In the genomic region with DNA sequence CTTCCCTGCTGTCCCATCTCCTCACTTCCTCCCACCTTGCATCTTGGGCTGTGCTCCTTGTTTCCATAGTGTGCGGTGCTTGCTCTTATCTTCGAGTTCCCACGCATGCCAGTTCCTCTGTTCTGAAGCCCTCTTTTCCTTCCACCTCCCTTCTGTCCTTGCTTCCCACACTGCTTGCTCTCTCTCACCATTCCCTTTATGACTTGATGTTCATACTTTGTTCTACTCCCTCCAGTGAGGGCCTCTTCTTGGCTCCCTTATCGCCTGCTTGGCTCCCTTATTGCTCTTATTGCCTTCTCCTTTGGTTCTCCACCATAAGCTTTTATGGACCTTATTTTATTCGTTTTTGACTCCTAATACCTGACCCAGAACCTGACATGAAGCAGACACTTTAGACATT, we compare ENCODE assay signal across 31 mouse cellular contexts. TPM values are rescaled to one million over a fixed set of nuclear protein-coding genes. Genes with fewer than 3 reads are reported as not detected.
DNase-seq lines count a peak whose midpoint lies in the region; ATAC-seq and TF ChIP-seq lines count a peak whose summit lies in the region.
"Had no signal": no experiment of that assay in that cellular context is flagged by ENCODE, and none has a peak within 500 bp of the region (broad histone marks: within the 10 kb centered on the region; RNA-seq: fewer than 3 reads in every experiment).

No protein-coding gene starts in this region.

- no peak for TF ChIP-seq POLR2A in cerebellum, adult 2 months (IDR thresholded peaks at IDR 0.05; ENCODE audit: borderline replicate concordance, insufficient read depth, low read length)

- 86% methylated on average over 5 of the region's 5 CpGs for WGBS in midbrain, embryonic 11.5 days
- WGBS in midbrain, embryonic 14.5 days, result 88% methylated on average over 5 of the region's 5 CpGs
- 53% methylated on average over 5 of the region's 5 CpGs for WGBS in intestine, postnatal 0 days
- 83% methylated on average over 5 of the region's 5 CpGs for WGBS in cerebellum, adult 2 months

- no peak for ATAC-seq in midbrain, embryonic 11.5 days (ENCODE audit: low FRiP score)
- no peak for ATAC-seq in midbrain, embryonic 14.5 days (ENCODE audit: low FRiP score, low TSS enrichment)
- ATAC-seq in intestine, postnatal 0 days, result peak; percentile 65
- ATAC-seq: activated CD4-positive, CD25-positive, alpha-beta regulatory T cell, adult 4 months; CD4-positive, CD25-positive, alpha-beta regulatory T cell, adult 4 months; forebrain, embryonic 13.5 days; forebrain, embryonic 15.5 days; Patski had no signal

- H3K27me3 ChIP-seq in midbrain, embryonic 11.5 days (ENCODE audit: control insufficient read depth, insufficient read depth, low read length), result no peaks in the 10 kb centered on the region
- H3K27me3 ChIP-seq in midbrain, embryonic 14.5 days (ENCODE audit: control insufficient read depth, insufficient read depth, low read length), result no peaks in the 10 kb centered on the region
- no peaks in the 10 kb centered on the region; the same call in 1 of the 2 replicates for H3K27me3 ChIP-seq in intestine, postnatal 0 days (replicated peaks; ENCODE audit: control insufficient read depth, insufficient read depth, low read length)
- no peaks in the 10 kb centered on the region for H3K27me3 ChIP-seq in cerebellum, adult 2 months (ENCODE audit: control insufficient read depth, insufficient read depth, low read length)
- H3K27me3 ChIP-seq: embryonic facial prominence, embryonic 13.5 days; embryonic facial prominence, embryonic 15.5 days; forebrain, embryonic 13.5 days; forebrain, embryonic 15.5 days; Patski had no signal

- DNase-seq in heart, adult 11 months, result peak; percentile 33
- DNase-seq in heart, adult 8-10 months (ENCODE audit: low spot score), result no peak
- DNase-seq in midbrain, embryonic 11.5 days (ENCODE audit: low spot score, missing footprints), result peak; percentile 44
- no peak for DNase-seq in midbrain, embryonic 14.5 days
- no peak for DNase-seq in layer of hippocampus, adult 2 months (ENCODE audit: low spot score in 2 of 2)
- DNase-seq in cerebellum, adult 2 months, result no peak
- DNase-seq: adrenal gland, adult 8-10 months; adrenal gland, postnatal 14 days; adrenal gland, postnatal 36 days; B cell, adult 2 months; cerebellum, adult 11-12 months; cerebellum, adult 8-10 months; cerebellum, adult 9-11 months; cerebellum, postnatal 14 days; cerebellum, postnatal 36 days; embryo, embryonic 11 days had no signal

- no peak overlapping the region for H3K4me2 ChIP-seq in midbrain, embryonic 11.5 days
- H3K4me2 ChIP-seq in midbrain, embryonic 14.5 days (ENCODE audit: low read length), result no peak overlapping the region
- H3K4me2 ChIP-seq in intestine, postnatal 0 days (replicated peaks; ENCODE audit: low read depth), result no peak overlapping the region
- H3K4me2 ChIP-seq: embryonic facial prominence, embryonic 13.5 days; embryonic facial prominence, embryonic 15.5 days; forebrain, embryonic 13.5 days; forebrain, embryonic 15.5 days had no signal

- H3K36me3 ChIP-seq in midbrain, embryonic 11.5 days (ENCODE audit: control insufficient read depth, insufficient read depth, low read length), result no peaks in the 10 kb centered on the region
- no peaks in the 10 kb centered on the region for H3K36me3 ChIP-seq in midbrain, embryonic 14.5 days (ENCODE audit: control insufficient read depth, insufficient read depth, low read length)
- H3K36me3 ChIP-seq in intestine, postnatal 0 days (ENCODE audit: control insufficient read depth, insufficient read depth), result no peaks in the 10 kb centered on the region
- H3K36me3 ChIP-seq: embryonic facial prominence, embryonic 13.5 days; embryonic facial prominence, embryonic 15.5 days; forebrain, embryonic 15.5 days; G1E had no signal

- H3K27ac ChIP-seq in midbrain, embryonic 11.5 days (ENCODE audit: low read depth, low read length), result no peak overlapping the region
- no peak overlapping the region for H3K27ac ChIP-seq in midbrain, embryonic 14.5 days (replicated peaks; ENCODE audit: low read depth, low read length)
- H3K27ac ChIP-seq in intestine, postnatal 0 days (ENCODE audit: low read depth, low read length), result no peak overlapping the region
- H3K27ac ChIP-seq in layer of hippocampus, adult 2 months, result no peak overlapping the region
- no peak overlapping the region for H3K27ac ChIP-seq in cerebellum, adult 2 months (ENCODE audit: insufficient read depth, low read length)
- H3K27ac ChIP-seq: embryonic facial prominence, embryonic 13.5 days; embryonic facial prominence, embryonic 15.5 days; forebrain, embryonic 13.5 days; forebrain, embryonic 15.5 days had no signal

- no peak overlapping the region for H3K4me3 ChIP-seq in midbrain, embryonic 11.5 days (ENCODE audit: low read depth, low read length)
- no peak overlapping the region for H3K4me3 ChIP-seq in midbrain, embryonic 14.5 days (replicated peaks; ENCODE audit: low read depth, low read length)
- no peak overlapping the region for H3K4me3 ChIP-seq in intestine, postnatal 0 days (ENCODE audit: low read depth, low read length)
- no peak overlapping the region for H3K4me3 ChIP-seq in layer of hippocampus, adult 2 months
- no peak overlapping the region for H3K4me3 ChIP-seq in cerebellum, adult 2 months (replicated peaks; ENCODE audit: insufficient read depth, low read depth, low read length)
- H3K4me3 ChIP-seq: embryonic facial prominence, embryonic 13.5 days; embryonic facial prominence, embryonic 15.5 days; erythroblast, embryonic 14.5 days; forebrain, embryonic 13.5 days; forebrain, embryonic 15.5 days had no signal

- H3K9me3 ChIP-seq in midbrain, embryonic 11.5 days (ENCODE audit: control insufficient read depth, low read length), result peaks cover 4% of the 10 kb centered on the region; the same call in 1 of the 2 replicates
- peaks cover 4% of the 10 kb centered on the region; the same call in 1 of the 2 replicates for H3K9me3 ChIP-seq in midbrain, embryonic 14.5 days (ENCODE audit: control insufficient read depth, low read length)
- no peaks in the 10 kb centered on the region for H3K9me3 ChIP-seq in intestine, postnatal 0 days (ENCODE audit: control insufficient read depth)

- TF ChIP-seq CTCF in intestine, postnatal 0 days (IDR thresholded peaks at IDR 0.05; ENCODE audit: low read depth), result no peak
- TF ChIP-seq CTCF in layer of hippocampus, adult 2 months (conservative IDR thresholded peaks at IDR 0.05), result no peak
- TF ChIP-seq CTCF in cerebellum, adult 2 months (IDR thresholded peaks at IDR 0.05; ENCODE audit: borderline replicate concordance, insufficient read depth, low read depth, low read length), result no peak

- no peak overlapping the region for H3K9ac ChIP-seq in midbrain, embryonic 11.5 days (ENCODE audit: low read length)
- H3K9ac ChIP-seq in midbrain, embryonic 14.5 days (replicated peaks; ENCODE audit: low read length), result no peak overlapping the region
- H3K9ac ChIP-seq in intestine, postnatal 0 days (ENCODE audit: low read depth, low read length), result no peak overlapping the region
- H3K9ac ChIP-seq: embryonic facial prominence, embryonic 13.5 days; embryonic facial prominence, embryonic 15.5 days; forebrain, embryonic 13.5 days; forebrain, embryonic 15.5 days had no signal

- no peaks in the 10 kb centered on the region for H3K4me1 ChIP-seq in midbrain, embryonic 11.5 days (ENCODE audit: control insufficient read depth, insufficient read depth, low read length)
- H3K4me1 ChIP-seq in midbrain, embryonic 14.5 days (ENCODE audit: control insufficient read depth, insufficient read depth, low read length), result no peaks in the 10 kb centered on the region
- H3K4me1 ChIP-seq in intestine, postnatal 0 days (replicated peaks; ENCODE audit: control insufficient read depth, insufficient read depth, low read length), result peaks cover 3% of the 10 kb centered on the region
- H3K4me1 ChIP-seq in cerebellum, adult 2 months (ENCODE audit: control insufficient read depth, insufficient read depth, low read length), result no peaks in the 10 kb centered on the region
- H3K4me1 ChIP-seq: embryonic facial prominence, embryonic 13.5 days; embryonic facial prominence, embryonic 15.5 days; forebrain, embryonic 13.5 days; forebrain, embryonic 15.5 days had no signal

RNA-seq across cellular contexts. Expression of a gene that starts 22.7 kb away (rescaled TPM):
- under 1 TPM in 1 of 4 experiments, not detected in 3; 0.09 TPM for total RNA-seq in heart, adult 8-10 months (2022)
- polyA plus RNA-seq in midbrain, embryonic 11.5 days (2014; fragmentation: Nextera tagmentation; extraction: Ambion mirVana), result not detected in 2 replicates
- polyA plus RNA-seq in midbrain, embryonic 14.5 days (2014; fragmentation: Nextera tagmentation; extraction: Ambion mirVana), result not detected in 2 replicates
- 104 and 121 TPM in 2 replicates for polyA plus RNA-seq in intestine, postnatal 0 days (2015; fragmentation: Nextera tagmentation; extraction: Ambion mirVana)
- total RNA-seq in layer of hippocampus, adult 2 months (2021), result not detected
- polyA plus RNA-seq in cerebellum, adult 2 months (2012; rRNA removed), result 0.03 TPM in 1 of 2 replicates, not detected in the other
- total RNA-seq: adrenal gland, adult 18-20 months; adrenal gland, adult 8-10 months; adrenal gland, postnatal 14 days; adrenal gland, postnatal 36 days; CH12.LX; common myeloid progenitor, adult 5-6 weeks had no signal
- polyA plus RNA-seq: activated CD4-positive, CD25-positive, alpha-beta regulatory T cell, adult 4 months; CD4-positive, CD25-positive, alpha-beta regulatory T cell, adult 4 months; embryonic facial prominence, embryonic 11.5 days; embryonic facial prominence, embryonic 13.5 days; erythroblast, embryonic 14.5 days; forebrain, embryonic 11.5 days; forebrain, embryonic 15.5 days; G1E; Patski had no signal

Comparison
In these comparisons a context has a peak if more than half of its experiments do, and no peak if none do; other contexts are left out.
1. DNase-seq: peak in heart, adult 11 months (single experiment) and midbrain, embryonic 11.5 days (single experiment); none in heart, adult 8-10 months (single experiment), midbrain, embryonic 14.5 days (single experiment), layer of hippocampus, adult 2 months (0 of 2) and cerebellum, adult 2 months (0 of 2).
2. RNA of a gene that starts 22.7 kb away (polyA plus RNA-seq): 104 to 121 TPM in intestine, postnatal 0 days; 0.03 TPM in cerebellum, adult 2 months, not detected in midbrain, embryonic 11.5 days and not detected in midbrain, embryonic 14.5 days; every median in the first group is over 100 times any median in the second.